Mouse (Mus musculus) cortical plate, adult 2 months (tissue): ENCODE measurements at regions not wholly inside any gene's neighbourhood (a gene's known extent, or its start where the extent isn't known, plus 50 kb on each side); places are given as distances from the start of the nearest gene placed in this dataset.

Experiments used
- CTCF ChIP-seq: fragments of 200-500 bp; IDR thresholded peaks from 2 replicates; pipeline ENCODE4 v1.5.1; 2011; ENCODE audit warnings: mild to moderate bottlenecking, control low read depth, low read length; ENCODE audit not compliant: insufficient read depth; ENCODE audit errors: extremely low read depth
- POLR2A ChIP-seq: fragments of 200-500 bp; IDR thresholded peaks from 2 replicates; pipeline ENCODE4 v1.6.1; 2011; ENCODE audit warnings: mild to moderate bottlenecking, low read length, control low read depth; ENCODE audit not compliant: insufficient read depth; ENCODE audit errors: extremely low read depth

DNA sequence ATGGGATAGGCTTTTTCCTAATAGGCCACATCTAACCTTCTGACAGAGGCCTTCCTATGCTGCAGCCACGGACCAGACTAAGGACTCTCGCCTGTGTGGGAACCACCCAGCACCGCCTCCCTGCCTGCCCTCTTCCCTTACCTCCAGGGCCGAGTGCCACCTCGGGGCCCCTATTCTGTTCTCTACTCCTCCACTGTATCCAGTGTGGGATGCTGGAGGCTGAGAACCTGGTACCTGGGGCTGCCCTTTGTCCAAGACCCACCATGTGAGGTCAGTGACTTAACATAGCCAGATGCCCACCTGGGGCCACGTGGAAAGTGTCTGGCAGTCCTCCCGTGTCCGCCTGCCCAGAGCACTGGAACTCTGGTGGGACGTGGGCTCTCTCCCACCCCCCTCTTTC lies 193.2 kb upstream of the Pgrmc2 start:
- TF ChIP-seq CTCF = no peak
- TF ChIP-seq POLR2A = no peak
